Mouse (Mus musculus) induced T-regulatory cell, adult 2 months (primary cell): ENCODE results near the gene Fgfr2.

Experiments used
- DNase-seq: peaks from one replicate; pipeline ENCODE4 v3.0.0-alpha.2; 2012; ENCODE audit warnings: low read depth

Gene Fgfr2

DNA sequence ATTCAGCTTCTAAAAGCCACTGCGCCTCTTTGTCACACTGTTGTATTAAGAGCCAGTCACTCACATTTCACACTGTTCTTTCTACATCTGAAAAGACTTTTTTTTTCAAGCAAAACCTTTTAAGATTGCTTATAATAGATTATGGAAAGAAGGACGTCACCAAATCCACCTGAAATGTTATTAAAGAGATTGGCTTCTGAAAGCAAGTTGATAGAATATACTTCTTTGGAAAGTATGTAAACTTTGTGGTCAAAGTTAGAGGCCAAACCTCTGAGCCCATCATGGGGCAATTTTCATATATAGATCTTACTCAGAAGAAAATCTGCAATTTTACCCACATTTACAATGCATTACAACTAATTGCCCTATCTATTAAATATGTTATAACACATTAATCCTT, 306.6 kb downstream of the Fgfr2 start:
- DNase-seq, result no peak

DNA sequence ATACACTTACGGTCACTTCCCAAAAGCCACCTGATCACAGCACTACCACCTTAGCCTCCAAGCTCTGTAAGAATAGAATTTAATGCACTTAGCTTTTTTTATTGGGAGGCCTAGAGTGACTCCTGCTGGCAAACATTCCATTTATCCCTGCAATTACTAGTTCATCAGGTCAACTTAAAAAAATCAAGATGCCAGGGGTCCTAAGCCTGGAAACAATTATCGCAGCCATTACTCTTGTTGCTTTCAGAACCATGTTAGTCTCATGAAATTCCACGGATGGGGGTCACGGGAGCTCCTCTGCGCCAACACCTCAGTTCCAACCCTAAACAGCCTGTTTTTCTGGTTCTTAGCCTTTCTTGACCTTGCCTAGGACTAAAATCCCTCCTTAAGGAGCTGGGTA, 308.1 kb downstream of the Fgfr2 start:
- DNase-seq, result peak; percentile 48

- DNase-seq, result no peak
Observed at GRCm38 (mm10) chr7:132814089-132814450, 309.1 kb downstream of the Fgfr2 start.

DNA sequence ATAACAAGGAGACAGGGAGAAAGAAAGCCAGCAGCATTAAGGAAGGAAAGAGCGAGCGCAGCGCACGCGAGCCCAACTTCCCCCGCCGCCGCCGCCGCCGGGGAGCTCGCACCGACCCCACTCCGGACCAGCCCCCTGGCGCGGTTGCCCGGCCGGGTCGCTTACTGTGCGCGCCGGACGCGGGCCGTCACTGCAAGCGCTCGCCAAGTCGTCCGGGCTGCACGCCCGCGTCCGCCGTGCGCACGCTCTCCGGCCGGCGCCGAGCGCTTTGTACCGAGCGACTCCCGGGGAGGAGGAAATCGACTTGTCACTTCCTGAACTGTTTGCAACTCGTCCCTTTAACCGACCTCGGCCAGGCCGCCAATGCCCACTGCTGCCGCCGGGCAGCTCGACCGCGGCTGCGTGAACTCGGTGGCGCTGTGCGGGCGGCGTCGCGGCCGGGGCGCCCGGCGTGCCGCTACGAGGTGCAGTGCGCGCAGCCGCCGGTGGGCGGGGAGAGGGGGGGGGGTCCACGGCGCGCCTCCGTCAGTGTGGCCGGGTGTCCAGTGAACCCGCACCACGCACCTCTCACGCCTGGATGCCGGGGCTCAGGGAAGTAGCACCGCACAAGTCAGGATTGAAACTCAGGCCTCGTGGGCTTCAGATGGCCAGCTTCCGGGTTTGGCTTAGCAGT, 309.6 kb downstream of the Fgfr2 start, which contains the start of gene Fam53b:
Gene Fam53b, minus strand, starts transcription at position 471 of the 673 bp plus-strand sequence.
- peak; percentile 80 for DNase-seq

GRCm38 (mm10) chr7:132812619-132813415, 310.3 kb downstream of the Fgfr2 start:
- DNase-seq, result peak; percentile 75

- peak; percentile 91 for DNase-seq
Observed at GRCm38 (mm10) chr7:132811716-132812618, 311.2 kb downstream of the Fgfr2 start.

DNA sequence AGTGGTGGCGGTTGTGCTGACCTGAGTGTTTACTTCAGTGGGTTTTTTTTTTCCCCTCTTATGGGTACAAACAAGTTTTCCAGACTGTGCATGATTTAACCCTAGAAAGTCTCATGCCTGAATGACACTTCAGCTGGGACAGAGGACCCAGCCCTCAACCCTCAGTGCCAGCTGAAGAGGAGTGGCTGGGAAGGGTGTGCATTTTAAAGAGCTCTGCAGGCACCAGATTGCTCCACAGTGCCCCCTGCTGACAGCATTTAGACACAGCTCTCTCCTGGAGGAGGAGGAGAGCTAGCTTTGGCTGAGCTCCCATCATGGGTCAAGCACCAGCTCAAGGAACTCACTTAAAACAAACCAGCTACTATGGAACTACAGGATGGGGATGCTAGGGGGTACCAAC, 312.3 kb downstream of the Fgfr2 start:
- DNase-seq, result peak; percentile 97

- DNase-seq, result no peak
Observed at GRCm38 (mm10) chr7:132810368-132810767, 312.8 kb downstream of the Fgfr2 start.

DNA sequence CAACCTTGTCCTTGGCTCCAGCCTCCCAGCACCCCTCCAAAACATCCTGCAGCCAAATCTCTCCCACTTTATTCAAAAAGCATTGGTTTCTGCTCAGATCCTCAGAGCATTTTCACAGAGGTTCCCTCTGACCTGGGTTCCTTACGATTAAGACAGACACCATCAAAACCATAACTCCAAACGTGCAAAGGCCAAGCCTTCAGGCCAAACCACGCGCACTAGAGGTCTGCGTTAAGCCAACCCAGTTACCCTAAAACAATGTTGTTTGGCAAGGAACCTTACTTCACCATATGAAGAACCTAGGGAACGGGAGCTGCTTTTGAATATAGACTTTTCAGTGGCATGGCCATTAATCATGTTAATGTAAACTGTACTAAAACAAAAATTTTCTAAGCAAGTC, 313.4 kb downstream of the Fgfr2 start:
- peak; percentile 31 for DNase-seq

GRCm38 (mm10) chr7:132808841-132809682, 314.1 kb downstream of the Fgfr2 start:
- peak; percentile 63 for DNase-seq

- DNase-seq, result peak; percentile 53
Observed at GRCm38 (mm10) chr7:132808051-132808796, 314.9 kb downstream of the Fgfr2 start.

DNA sequence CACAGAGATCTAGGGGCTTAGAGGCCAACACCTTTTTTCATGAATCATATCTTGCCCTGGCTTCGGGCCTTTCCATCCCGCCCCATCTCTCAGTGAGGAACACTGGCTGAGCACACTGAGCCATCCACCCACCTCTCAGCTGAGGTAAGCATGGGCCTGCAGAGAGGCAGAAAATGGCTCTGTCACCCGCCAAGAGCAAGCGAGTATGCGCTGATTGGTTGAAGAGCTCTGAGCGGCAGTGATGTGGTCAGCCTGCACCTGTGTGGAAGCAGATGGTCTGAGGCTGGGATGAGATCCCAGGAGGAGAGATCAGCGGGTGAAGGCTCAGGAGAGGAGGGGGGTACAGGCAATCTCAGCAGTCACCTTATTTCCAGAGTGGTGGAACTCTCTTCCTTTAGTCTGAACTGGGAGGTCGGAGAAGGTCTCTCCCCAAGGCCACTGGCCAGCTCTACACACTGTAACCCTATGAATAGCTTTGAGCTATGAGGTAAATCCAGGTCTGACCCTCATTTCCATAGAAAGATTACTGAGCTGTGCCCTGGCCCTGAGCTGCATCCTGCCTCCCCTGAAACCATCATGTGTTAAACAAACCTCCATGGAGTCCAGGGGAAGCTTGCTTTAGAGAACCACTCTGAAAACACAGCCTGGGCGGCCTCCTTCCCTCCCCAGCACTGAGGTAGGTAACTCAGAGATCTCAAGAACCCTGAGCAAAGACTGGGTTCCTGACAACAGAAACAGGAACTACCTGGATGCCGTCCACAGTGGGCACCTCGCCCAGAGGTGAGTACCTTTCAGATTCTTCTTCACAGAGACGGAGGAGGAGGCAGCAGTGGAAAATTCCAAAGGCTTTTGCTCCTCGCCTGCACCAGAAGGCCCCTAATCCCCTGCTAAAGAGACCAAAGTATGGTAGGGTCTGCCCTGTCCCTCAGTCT, 316.0 kb downstream of the Fgfr2 start:
- peak; percentile 62 for DNase-seq

DNA sequence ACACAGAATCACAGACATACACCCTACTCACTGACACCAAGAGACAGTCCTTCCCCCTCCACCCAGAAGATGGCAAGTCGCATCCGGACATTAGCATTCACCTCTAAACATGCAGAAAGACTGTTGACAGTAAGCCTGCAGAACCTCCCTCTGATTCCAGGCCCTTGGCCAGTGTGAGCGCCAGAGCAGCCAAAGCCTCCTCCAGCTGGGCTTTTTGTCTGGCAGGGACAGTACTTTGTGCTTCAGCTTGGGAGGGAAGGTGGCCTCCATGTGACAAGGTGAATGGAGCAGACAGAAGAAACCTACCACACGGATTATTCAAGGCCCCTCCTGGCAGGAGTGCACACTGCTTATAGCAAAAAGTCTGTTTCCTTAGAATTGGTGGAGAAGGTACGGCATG, 316.9 kb downstream of the Fgfr2 start:
- DNase-seq, result peak; percentile 56

- peak; percentile 77 for DNase-seq
Observed at GRCm38 (mm10) chr7:132804951-132805350, 318.2 kb downstream of the Fgfr2 start.

DNA sequence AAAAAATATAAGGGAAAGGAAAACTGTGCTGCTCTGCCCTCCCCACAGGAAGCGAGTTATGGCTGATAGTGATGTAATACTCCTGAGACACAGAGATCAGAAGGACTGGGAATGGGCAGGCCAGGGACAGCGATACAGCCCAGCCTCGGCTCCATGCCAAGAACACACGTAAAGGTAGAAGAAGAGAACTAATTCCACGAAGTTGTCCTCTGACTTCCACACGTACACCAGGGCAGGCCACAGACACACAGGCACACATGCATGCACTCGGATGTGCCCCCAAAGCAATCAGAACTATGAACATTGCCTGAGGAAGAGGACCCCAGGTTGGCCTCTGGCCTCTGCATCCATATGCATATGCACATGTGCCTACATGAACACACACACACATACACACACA, 318.7 kb downstream of the Fgfr2 start:
- no peak for DNase-seq

DNA sequence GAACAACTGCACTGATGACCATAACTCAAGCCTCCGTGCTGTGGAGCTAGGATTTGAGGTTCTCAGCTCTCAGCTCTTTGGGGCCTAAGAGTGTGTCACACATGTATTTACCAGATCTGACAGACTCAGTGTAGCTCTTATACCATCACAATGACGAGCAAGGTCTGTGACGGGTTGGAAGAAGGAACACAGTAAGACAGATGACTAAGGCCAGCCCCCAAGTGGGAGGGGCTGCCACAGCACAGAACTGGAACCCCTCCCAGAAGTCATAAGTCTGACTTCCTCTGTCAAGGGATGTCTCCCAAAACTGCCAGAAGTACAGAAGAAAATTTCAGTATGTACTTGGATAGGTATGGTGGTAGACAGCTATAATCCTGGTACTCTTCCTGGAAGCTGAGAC, 319.2 kb downstream of the Fgfr2 start:
- peak; percentile 93 for DNase-seq

- no peak for DNase-seq
Observed at GRCm38 (mm10) chr7:132803336-132803735, 319.8 kb downstream of the Fgfr2 start.

- no peak for DNase-seq
Observed at GRCm38 (mm10) chr7:132802691-132803090, 320.5 kb downstream of the Fgfr2 start.

- DNase-seq, result peak; percentile 61
Observed at GRCm38 (mm10) chr7:132802066-132802465, 321.1 kb downstream of the Fgfr2 start.

- DNase-seq, result peak; percentile 64
Observed at GRCm38 (mm10) chr7:132801509-132801908, 321.6 kb downstream of the Fgfr2 start.
